Mouse (Mus musculus) adrenal gland, postnatal 10 days (tissue): ENCODE results near the gene Prpf8. TPM values are rescaled to one million over a fixed set of nuclear protein-coding genes. Genes with fewer than 3 reads are reported as not detected.

Experiments used
- DNase-seq: peaks from one replicate; pipeline ENCODE4 v3.0.0; 2021; ENCODE audit warnings: mixed read lengths
- total RNA-seq, 2 experiments: library from RNA; stranded (reverse); gene quantifications; 2 replicates each; pipeline ENCODE4 v1.2.3; 2021

Gene Prpf8
- total RNA-seq, 2 experiments from 2014 or later: 112 to 130 TPM

- no peak for DNase-seq
Observed at GRCm38 (mm10) chr11:75459751-75460102, 26.9 kb upstream of the Prpf8 start.

- DNase-seq: peak; percentile 92
Observed at GRCm38 (mm10) chr11:75460103-75460843, 26.3 kb upstream of the Prpf8 start.

GRCm38 (mm10) chr11:75460844-75461742 lies 25.5 kb upstream of the Prpf8 start, which contains the start of gene Tlcd2:
TSS of gene Tlcd2 (plus strand) at chr11:75461715.
- peak; percentile 99 for DNase-seq

- DNase-seq: no peak
Observed at GRCm38 (mm10) chr11:75461743-75462252, 24.8 kb upstream of the Prpf8 start.

- peak; percentile 92 for DNase-seq
Observed at GRCm38 (mm10) chr11:75462253-75462783, 24.3 kb upstream of the Prpf8 start.

- DNase-seq: peak; percentile 97
Observed at GRCm38 (mm10) chr11:75462865-75463336, 23.7 kb upstream of the Prpf8 start.

- DNase-seq: no peak
Observed at GRCm38 (mm10) chr11:75463624-75464023, 23.0 kb upstream of the Prpf8 start.

GRCm38 (mm10) chr11:75464417-75464816 lies 22.2 kb upstream of the Prpf8 start:
- no peak for DNase-seq

GRCm38 (mm10) chr11:75465051-75465450 lies 21.6 kb upstream of the Prpf8 start:
- no peak for DNase-seq

- peak; percentile 34 for DNase-seq
Observed at GRCm38 (mm10) chr11:75466731-75467505, 19.7 kb upstream of the Prpf8 start.

- peak; percentile 88 for DNase-seq
Observed at GRCm38 (mm10) chr11:75467512-75468215, 19.0 kb upstream of the Prpf8 start.

- no peak for DNase-seq
Observed at GRCm38 (mm10) chr11:75468410-75468809, 18.2 kb upstream of the Prpf8 start.

- no peak for DNase-seq
Observed at GRCm38 (mm10) chr11:75469261-75469660, 17.4 kb upstream of the Prpf8 start.

GRCm38 (mm10) chr11:75470675-75471074 lies 15.9 kb upstream of the Prpf8 start:
- DNase-seq: no peak

GRCm38 (mm10) chr11:75472469-75473081 lies 14.0 kb upstream of the Prpf8 start:
- no peak for DNase-seq

- DNase-seq: no peak
Observed at GRCm38 (mm10) chr11:75473376-75473775, 13.2 kb upstream of the Prpf8 start.

- no peak for DNase-seq
Observed at GRCm38 (mm10) chr11:75486192-75486591, 424 bp upstream of the Prpf8 start.

GRCm38 (mm10) chr11:75487496-75487895 lies 880 bp downstream of the Prpf8 start:
- DNase-seq: no peak

GRCm38 (mm10) chr11:75494296-75495049 lies 7.9 kb downstream of the Prpf8 start:
- no peak for DNase-seq

- peak; percentile 50 for DNase-seq
Observed at GRCm38 (mm10) chr11:75498126-75498525, 11.5 kb downstream of the Prpf8 start.
